In the genomic region with DNA sequence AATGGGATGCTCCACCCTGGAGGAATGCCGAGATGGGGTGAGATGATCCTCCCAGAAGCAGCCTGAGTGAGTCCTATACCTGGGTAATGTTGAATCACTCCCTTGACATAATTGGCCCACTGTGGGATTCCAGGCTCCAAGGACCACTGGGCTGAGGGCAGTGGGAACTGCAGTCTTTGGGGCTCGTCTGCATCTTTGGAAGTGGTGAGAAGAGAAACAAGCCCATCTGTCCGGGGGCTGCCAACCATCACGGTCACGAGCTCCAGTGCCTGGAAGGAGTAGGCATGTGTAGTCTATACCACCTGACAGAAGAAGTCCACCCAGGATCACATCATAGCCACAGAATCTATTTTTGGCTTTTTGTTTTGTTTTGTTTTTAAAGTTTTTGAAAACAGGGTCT, we compare ENCODE assay signal across 14 mouse cellular contexts. TPM values are rescaled to one million over a fixed set of nuclear protein-coding genes. Genes with fewer than 3 reads are reported as not detected.
DNase-seq lines count a peak whose midpoint lies in the region; ATAC-seq and TF ChIP-seq lines count a peak whose summit lies in the region.
"Had no signal": no experiment of that assay in that cellular context is flagged by ENCODE, and none has a peak within 500 bp of the region (broad histone marks: within the 10 kb centered on the region; RNA-seq: fewer than 3 reads in every experiment).

No protein-coding gene starts in this region.

- no peak for ATAC-seq in heart, embryonic 16.5 days (replicated peaks; ENCODE audit: extremely low read depth, insufficient read depth, low FRiP score)
- no peak for ATAC-seq in stomach, embryonic 15.5 days (ENCODE audit: insufficient read depth, low FRiP score, low read depth)
- no peak for ATAC-seq in stomach, postnatal 0 days (ENCODE audit: low FRiP score, low TSS enrichment)

- H3K4me2 ChIP-seq in heart, embryonic 16.5 days (ENCODE audit: low read depth, low read length) = no peak overlapping the region
- no peak overlapping the region for H3K4me2 ChIP-seq in stomach, embryonic 15.5 days
- no peak overlapping the region for H3K4me2 ChIP-seq in stomach, postnatal 0 days (replicated peaks; ENCODE audit: low read depth)

- no peaks in the 10 kb centered on the region for H3K9me3 ChIP-seq in heart, embryonic 16.5 days (replicated peaks; ENCODE audit: control insufficient read depth, low read length)
- H3K9me3 ChIP-seq in stomach, embryonic 15.5 days = no peaks in the 10 kb centered on the region
- no peaks in the 10 kb centered on the region for H3K9me3 ChIP-seq in stomach, postnatal 0 days (ENCODE audit: control insufficient read depth, low read length)
- H3K9me3 ChIP-seq: neural tube, embryonic 13.5 days had no signal

- H3K4me3 ChIP-seq in cerebellum, adult 2 months (replicated peaks; ENCODE audit: insufficient read depth, low read depth, low read length) = no peak overlapping the region
- H3K4me3 ChIP-seq in heart, embryonic 16.5 days (ENCODE audit: low read length) = no peak overlapping the region
- 0 out of 2 replicates have a peak overlapping the region, but pooled peaks have one; percentile 67 for H3K4me3 ChIP-seq in stomach, embryonic 15.5 days (replicated peaks)
- H3K4me3 ChIP-seq in stomach, postnatal 0 days (ENCODE audit: low read depth, low read length) = no peak overlapping the region
- H3K4me3 ChIP-seq: gastrocnemius, adult 2 months had no signal

- no peak for TF ChIP-seq EP300 in stomach, postnatal 0 days (optimal IDR thresholded peaks at IDR 0.05)

- TF ChIP-seq POLR2A in cerebellum, adult 2 months (IDR thresholded peaks at IDR 0.05; ENCODE audit: borderline replicate concordance, insufficient read depth, low read length) = no peak

- 68% methylated on average over 5 of the region's 5 CpGs for WGBS in cerebellum, adult 2 months
- WGBS in heart, embryonic 16.5 days = 78% methylated on average over 5 of the region's 5 CpGs
- 84% methylated on average over 5 of the region's 5 CpGs for WGBS in stomach, embryonic 15.5 days
- whole genome bisulfite sequencing in stomach, postnatal 0 days = 86% methylated on average over 5 of the region's 5 CpGs

- peaks cover 37% of the 10 kb centered on the region for H3K4me1 ChIP-seq in cerebellum, adult 2 months (ENCODE audit: control insufficient read depth, insufficient read depth, low read length)
- peaks cover 21% of the 10 kb centered on the region for H3K4me1 ChIP-seq in heart, embryonic 16.5 days (ENCODE audit: control insufficient read depth, insufficient read depth, low read length)
- peaks cover 16% of the 10 kb centered on the region; the same call in 1 of the 2 replicates for H3K4me1 ChIP-seq in stomach, embryonic 15.5 days
- H3K4me1 ChIP-seq in stomach, postnatal 0 days (replicated peaks; ENCODE audit: control insufficient read depth, insufficient read depth) = no peaks in the 10 kb centered on the region

- H3K36me3 ChIP-seq in heart, embryonic 16.5 days (ENCODE audit: control insufficient read depth, insufficient read depth) = peaks cover 11% of the 10 kb centered on the region
- H3K36me3 ChIP-seq in stomach, embryonic 15.5 days = peaks cover 13% of the 10 kb centered on the region; the same call in 1 of the 2 replicates
- peaks cover 7% of the 10 kb centered on the region; the same call in 1 of the 2 replicates for H3K36me3 ChIP-seq in stomach, postnatal 0 days (ENCODE audit: control insufficient read depth, insufficient read depth, low read length)

- intact Hi-C loops in heart, postnatal 36 days (cut with DNase I) = no loop called here

- peak overlapping the region; percentile 23 for H3K9ac ChIP-seq in heart, embryonic 16.5 days (ENCODE audit: low read length)
- no peak overlapping the region for H3K9ac ChIP-seq in stomach, embryonic 15.5 days
- H3K9ac ChIP-seq in stomach, postnatal 0 days (ENCODE audit: low read length) = no peak overlapping the region
- H3K9ac ChIP-seq: neural tube, embryonic 13.5 days had no signal

- H3K27ac ChIP-seq in cerebellum, adult 2 months (ENCODE audit: insufficient read depth, low read length) = 0 out of 2 replicates have a peak overlapping the region, but pooled peaks have one; percentile 6
- no peak overlapping the region for H3K27ac ChIP-seq in heart, embryonic 16.5 days (ENCODE audit: low read length)
- no peak overlapping the region for H3K27ac ChIP-seq in stomach, embryonic 15.5 days
- H3K27ac ChIP-seq in stomach, postnatal 0 days (replicated peaks) = no peak overlapping the region
- H3K27ac ChIP-seq: neural tube, embryonic 13.5 days had no signal

- no peak for TF ChIP-seq CTCF in cerebellum, adult 2 months (IDR thresholded peaks at IDR 0.05; ENCODE audit: borderline replicate concordance, insufficient read depth, low read depth, low read length)
- TF ChIP-seq CTCF in stomach, postnatal 0 days (IDR thresholded peaks at IDR 0.05; ENCODE audit: low read depth) = no peak

- H3K27me3 ChIP-seq in cerebellum, adult 2 months (ENCODE audit: control insufficient read depth, insufficient read depth, low read length) = no peaks in the 10 kb centered on the region
- H3K27me3 ChIP-seq in heart, embryonic 16.5 days (ENCODE audit: control insufficient read depth, insufficient read depth, low read length) = no peaks in the 10 kb centered on the region
- no peaks in the 10 kb centered on the region for H3K27me3 ChIP-seq in stomach, embryonic 15.5 days (replicated peaks)
- H3K27me3 ChIP-seq in stomach, postnatal 0 days (ENCODE audit: control insufficient read depth, insufficient read depth, low read length) = no peaks in the 10 kb centered on the region
- H3K27me3 ChIP-seq: neural tube, embryonic 13.5 days had no signal

- DNase-seq in cerebellum, adult 2 months = no peak
- no peak for DNase-seq in cerebellum, adult 11 months
- no peak for DNase-seq in heart, postnatal 36 days
- no peak for DNase-seq in stomach, postnatal 0 days (ENCODE audit: low spot score)
- no peak for DNase-seq in frontal cortex, postnatal 14 days (ENCODE audit: low spot score in 2 of 2)
- no peak for DNase-seq in urinary bladder, postnatal 25 days (ENCODE audit: low spot score)
- DNase-seq: adrenal gland, postnatal 10 days; gastrocnemius, adult 2 months; heart, postnatal 4 days; kidney, adult 11 months; midbrain, embryonic 14.5 days had no signal

RNA-seq across cellular contexts. Expression of a gene that starts 1.6 kb away (rescaled TPM):
- 14.8 and 15.1 TPM in 2 replicates for polyA plus RNA-seq in cerebellum, adult 2 months (2012; rRNA removed)
- polyA plus RNA-seq in heart, embryonic 16.5 days (2015; fragmentation: Nextera tagmentation; extraction: Ambion mirVana) = 142 and 153 TPM in 2 replicates
- 10 to 100 TPM; 12.8 to 19.3 TPM for total RNA-seq in heart, postnatal 36 days (2021)
- polyA plus RNA-seq in stomach, embryonic 15.5 days (2015; fragmentation: Nextera tagmentation; extraction: Ambion mirVana) = 186 and 208 TPM in 2 replicates
- polyA plus RNA-seq in stomach, postnatal 0 days (2015; fragmentation: Nextera tagmentation; extraction: Ambion mirVana) = 119 and 126 TPM in 2 replicates

RNA-seq across cellular contexts. Expression of a gene that starts 16.8 kb away (rescaled TPM):
- 456 and 541 TPM in 2 replicates for polyA plus RNA-seq in cerebellum, adult 2 months (2012; rRNA removed)
- polyA plus RNA-seq in heart, embryonic 16.5 days (2015; fragmentation: Nextera tagmentation; extraction: Ambion mirVana) = 661 and 709 TPM in 2 replicates
- 100 to 1,000 TPM; 136 to 158 TPM for total RNA-seq in heart, postnatal 36 days (2021)
- polyA plus RNA-seq in stomach, embryonic 15.5 days (2015; fragmentation: Nextera tagmentation; extraction: Ambion mirVana) = 1,577 and 1,755 TPM in 2 replicates
- 1,343 and 1,357 TPM in 2 replicates for polyA plus RNA-seq in stomach, postnatal 0 days (2015; fragmentation: Nextera tagmentation; extraction: Ambion mirVana)

RNA-seq across cellular contexts. Expression of a gene that starts 19.2 kb away (rescaled TPM):
- 48.1 and 49.1 TPM in 2 replicates for polyA plus RNA-seq in cerebellum, adult 2 months (2012; rRNA removed)
- polyA plus RNA-seq in heart, embryonic 16.5 days (2015; fragmentation: Nextera tagmentation; extraction: Ambion mirVana) = 22.7 and 23.2 TPM in 2 replicates
- 1 to 10 TPM; 8.0 to 8.4 TPM for total RNA-seq in heart, postnatal 36 days (2021)
- polyA plus RNA-seq in stomach, embryonic 15.5 days (2015; fragmentation: Nextera tagmentation; extraction: Ambion mirVana) = 27.3 and 33.2 TPM in 2 replicates
- polyA plus RNA-seq in stomach, postnatal 0 days (2015; fragmentation: Nextera tagmentation; extraction: Ambion mirVana) = 8.3 and 9.1 TPM in 2 replicates

RNA-seq across cellular contexts. Expression of a gene that starts 36.4 kb away (rescaled TPM):
- polyA plus RNA-seq in cerebellum, adult 2 months (2012; rRNA removed) = 21.6 and 28.6 TPM in 2 replicates
- polyA plus RNA-seq in heart, embryonic 16.5 days (2015; fragmentation: Nextera tagmentation; extraction: Ambion mirVana) = 2.7 and 4.4 TPM in 2 replicates
- 1 to 10 TPM; 2.6 to 3.4 TPM for total RNA-seq in heart, postnatal 36 days (2021)
- polyA plus RNA-seq in stomach, embryonic 15.5 days (2015; fragmentation: Nextera tagmentation; extraction: Ambion mirVana) = 13.4 and 13.5 TPM in 2 replicates
- 12.7 and 14.6 TPM in 2 replicates for polyA plus RNA-seq in stomach, postnatal 0 days (2015; fragmentation: Nextera tagmentation; extraction: Ambion mirVana)
